Mouse (Mus musculus) intestine, embryonic 14.5 days (tissue): ENCODE data around the gene Jund. TPM values are rescaled to one million over a fixed set of nuclear protein-coding genes. Genes with fewer than 3 reads are reported as not detected.

Experiments
- ATAC-seq: fragments of 200-750 bp; cut with Nextera tagmentation; replicated peaks from 2 replicates; pipeline ENCODE4 v1.8.0; 2017; ENCODE audit warnings: low read depth, moderate number of reproducible peaks, moderate TSS enrichment, moderate library complexity; ENCODE audit not compliant: low FRiP score, low TSS enrichment
- DNase-seq: peaks from one replicate; pipeline ENCODE4 v3.0.0-alpha.2; 2018; ENCODE audit warnings: low spot score
- H3K27ac ChIP-seq: fragments of 300-500 bp; sonication (generic); 2 replicates; pipeline ENCODE4 v1.5.1; 2014; ENCODE audit warnings: low read depth, mild to moderate bottlenecking, control low read depth
- H3K27me3 ChIP-seq: fragments of 300-500 bp; sonication (generic); replicated peaks from 2 replicates; pipeline ENCODE4 v1.6.1; 2014; ENCODE audit warnings: low read length, control low read depth; ENCODE audit not compliant: control insufficient read depth, insufficient read depth
- H3K36me3 ChIP-seq: fragments of 300-500 bp; sonication (generic); 2 replicates; pipeline ENCODE4 v1.6.1; 2014; ENCODE audit warnings: low read length, control low read depth; ENCODE audit not compliant: control insufficient read depth, insufficient read depth
- H3K4me1 ChIP-seq: fragments of 300-500 bp; sonication (generic); replicated peaks from 2 replicates; pipeline ENCODE4 v1.6.1; 2014; ENCODE audit warnings: low read length, control low read depth, mixed read lengths; ENCODE audit not compliant: control insufficient read depth, insufficient read depth
- H3K4me2 ChIP-seq: fragments of 300-500 bp; sonication (generic); 2 replicates; pipeline ENCODE4 v1.6.1; 2014; ENCODE audit warnings: low read length
- H3K4me3 ChIP-seq: fragments of 300-500 bp; sonication (generic); 2 replicates; pipeline ENCODE4 v1.5.1; 2014; ENCODE audit warnings: low read depth, low read length, control low read depth, mixed read lengths
- H3K9ac ChIP-seq: fragments of 300-500 bp; sonication (generic); 2 replicates; pipeline ENCODE4 v1.6.1; 2014; ENCODE audit warnings: mild to moderate bottlenecking, low read length
- H3K9me3 ChIP-seq: fragments of 300-500 bp; sonication (generic); 2 replicates; pipeline ENCODE4 v1.6.1; 2016; ENCODE audit warnings: low read length, control low read depth; ENCODE audit not compliant: control insufficient read depth
- WGBS: fragments of 180-500 bp; shearing (Covaris S2); extraction: QIAGEN DNeasy Blood & Tissue Kit; methylation state at CpG from one replicate; pipeline ENCODE4 v1.1.7; 2014; 5-methylcytosine and 5-hydroxymethylcytosine counted together
- polyA plus RNA-seq: library from polyadenylated mRNA; unstranded; fragments of >200 nt; fragmentation: Nextera tagmentation; extraction: Ambion mirVana; gene quantifications from 2 replicates; pipeline ENCODE4 v1.2.1, GENCODE M21; 2014

The Jund gene
- polyA plus RNA-seq, 1 experiment from 2014 or later = 114 TPM

- peak; percentile 44 for ATAC-seq
- Histone ChIP-seq H3K27me3 (no peaks in the 10 kb centered on the region), H3K27ac (no peak overlapping the region), H3K4me2 (no peak overlapping the region), H3K4me1 (no peaks in the 10 kb centered on the region), H3K4me3 (no peak overlapping the region), H3K9me3 (no peaks in the 10 kb centered on the region), H3K36me3 (no peaks in the 10 kb centered on the region), H3K9ac (no peak overlapping the region)
- 6% methylated on average over 3 of the region's 3 CpGs for WGBS
- DNase-seq = peak; percentile 95
Observed at GRCm38 (mm10) chr8:70720739-70721138, 22.0 kb downstream of the Jund start.

- no peak overlapping the region for H3K4me3 ChIP-seq
- 83% methylated on average over 8 of the region's 8 CpGs for WGBS
- no peak overlapping the region for H3K9ac ChIP-seq
- no peaks in the 10 kb centered on the region for H3K9me3 ChIP-seq
- ATAC-seq (no peak), DNase-seq (no peak)
- H3K4me2 ChIP-seq = no peak overlapping the region
- H3K27ac ChIP-seq = no peak overlapping the region
- H3K36me3 ChIP-seq = no peaks in the 10 kb centered on the region
- H3K4me1 ChIP-seq = no peaks in the 10 kb centered on the region
- 0 out of 2 replicates have a peak, but pooled peaks cover 4% of the 10 kb centered on the region for H3K27me3 ChIP-seq
Observed at GRCm38 (mm10) chr8:70721601-70722000, 22.9 kb downstream of the Jund start.

GRCm38 (mm10) chr8:70723486-70724210, 24.9 kb downstream of the Jund start, which contains the start of gene Pde4c:
Gene Pde4c, plus strand, starts transcription at chr8:70723720.
- no peak within 1 kb of the TSS for H3K4me3 ChIP-seq
- no peak within 1 kb of the TSS for H3K27ac ChIP-seq
- H3K4me1 ChIP-seq = no peaks in the 10 kb centered on the region
- no peaks in the 10 kb centered on the region for H3K9me3 ChIP-seq
- H3K36me3 ChIP-seq = no peaks in the 10 kb centered on the region
- ATAC-seq (no peak), DNase-seq (no peak)
- no peak within 1 kb of the TSS for H3K9ac ChIP-seq
- 52% methylated on average over 7 of the region's 7 CpGs for WGBS
- no peak within 1 kb of the TSS for H3K4me2 ChIP-seq
- peaks cover 9% of the 10 kb centered on the region for H3K27me3 ChIP-seq

- no peak overlapping the region for H3K9ac ChIP-seq
- H3K36me3 ChIP-seq = no peaks in the 10 kb centered on the region
- H3K27me3 ChIP-seq = peaks cover 14% of the 10 kb centered on the region
- H3K27ac ChIP-seq = no peak overlapping the region
- no peak overlapping the region for H3K4me2 ChIP-seq
- no peaks in the 10 kb centered on the region for H3K4me1 ChIP-seq
- ATAC-seq (no peak), DNase-seq (no peak)
- 77% methylated on average over 12 of the region's 12 CpGs for WGBS
- H3K9me3 ChIP-seq = no peaks in the 10 kb centered on the region
- H3K4me3 ChIP-seq = no peak overlapping the region
Observed at GRCm38 (mm10) chr8:70724216-70724615, 25.5 kb downstream of the Jund start.

GRCm38 (mm10) chr8:70725792-70726447, 27.2 kb downstream of the Jund start:
- peaks cover 24% of the 10 kb centered on the region for H3K27me3 ChIP-seq
- peak; percentile 75 for DNase-seq
- 26% methylated on average over 14 of the region's 14 CpGs for WGBS
- H3K36me3 ChIP-seq = no peaks in the 10 kb centered on the region
- H3K4me2 ChIP-seq = no peak overlapping the region
- H3K9ac ChIP-seq = no peak overlapping the region
- H3K27ac ChIP-seq = no peak overlapping the region
- 0 out of 2 replicates have a peak, but pooled peaks cover 6% of the 10 kb centered on the region for H3K4me1 ChIP-seq
- H3K4me3 ChIP-seq = no peak overlapping the region
- no peak for ATAC-seq
- H3K9me3 ChIP-seq = no peaks in the 10 kb centered on the region

- WGBS = 48% methylated on average over 11 of the region's 11 CpGs
- ATAC-seq = no peak
- no peak for DNase-seq
Observed at GRCm38 (mm10) chr8:70726721-70727120, 28.0 kb downstream of the Jund start.

GRCm38 (mm10) chr8:70729808-70730475, 31.2 kb downstream of the Jund start:
- H3K27me3 ChIP-seq = peaks cover 24% of the 10 kb centered on the region
- 0 out of 2 replicates have a peak, but pooled peaks cover 6% of the 10 kb centered on the region for H3K4me1 ChIP-seq
- ATAC-seq = peak; percentile 75
- peak overlapping the region; percentile 23; the same call in 1 of the 2 replicates for H3K9ac ChIP-seq
- peak; percentile 64 for DNase-seq
- peak overlapping the region; percentile 32 for H3K4me3 ChIP-seq
- H3K27ac ChIP-seq = no peak overlapping the region
- no peaks in the 10 kb centered on the region for H3K9me3 ChIP-seq
- H3K4me2 ChIP-seq = peak overlapping the region; percentile 48
- H3K36me3 ChIP-seq = no peaks in the 10 kb centered on the region
- 3% methylated on average over 34 of the region's 34 CpGs for WGBS

More at GRCm38 (mm10) chr8:70726721-70727120, 28.0 kb downstream of the Jund start:
- Histone ChIP-seq H3K4me2 (no peak overlapping the region), H3K27me3 (peaks cover 24% of the 10 kb centered on the region), H3K27ac (no peak overlapping the region), H3K4me3 (no peak overlapping the region), H3K9ac (no peak overlapping the region), H3K36me3 (no peaks in the 10 kb centered on the region), H3K9me3 (no peaks in the 10 kb centered on the region), H3K4me1 (0 out of 2 replicates have a peak, but pooled peaks cover 6% of the 10 kb centered on the region)

- Histone ChIP-seq H3K4me3 (no peak overlapping the region), H3K4me1 (0 out of 2 replicates have a peak, but pooled peaks cover 6% of the 10 kb centered on the region), H3K9ac (no peak overlapping the region), H3K36me3 (no peaks in the 10 kb centered on the region), H3K27me3 (peaks cover 24% of the 10 kb centered on the region), H3K27ac (no peak overlapping the region), H3K9me3 (no peaks in the 10 kb centered on the region), H3K4me2 (no peak overlapping the region)
- WGBS = 86% methylated on average over 4 of the region's 4 CpGs
- DNase-seq = no peak
- no peak for ATAC-seq
Observed at GRCm38 (mm10) chr8:70730956-70731355, 32.2 kb downstream of the Jund start.
